Mouse (Mus musculus): ENCODE data around the gene Serping1.

Serping1 gene

DNA sequence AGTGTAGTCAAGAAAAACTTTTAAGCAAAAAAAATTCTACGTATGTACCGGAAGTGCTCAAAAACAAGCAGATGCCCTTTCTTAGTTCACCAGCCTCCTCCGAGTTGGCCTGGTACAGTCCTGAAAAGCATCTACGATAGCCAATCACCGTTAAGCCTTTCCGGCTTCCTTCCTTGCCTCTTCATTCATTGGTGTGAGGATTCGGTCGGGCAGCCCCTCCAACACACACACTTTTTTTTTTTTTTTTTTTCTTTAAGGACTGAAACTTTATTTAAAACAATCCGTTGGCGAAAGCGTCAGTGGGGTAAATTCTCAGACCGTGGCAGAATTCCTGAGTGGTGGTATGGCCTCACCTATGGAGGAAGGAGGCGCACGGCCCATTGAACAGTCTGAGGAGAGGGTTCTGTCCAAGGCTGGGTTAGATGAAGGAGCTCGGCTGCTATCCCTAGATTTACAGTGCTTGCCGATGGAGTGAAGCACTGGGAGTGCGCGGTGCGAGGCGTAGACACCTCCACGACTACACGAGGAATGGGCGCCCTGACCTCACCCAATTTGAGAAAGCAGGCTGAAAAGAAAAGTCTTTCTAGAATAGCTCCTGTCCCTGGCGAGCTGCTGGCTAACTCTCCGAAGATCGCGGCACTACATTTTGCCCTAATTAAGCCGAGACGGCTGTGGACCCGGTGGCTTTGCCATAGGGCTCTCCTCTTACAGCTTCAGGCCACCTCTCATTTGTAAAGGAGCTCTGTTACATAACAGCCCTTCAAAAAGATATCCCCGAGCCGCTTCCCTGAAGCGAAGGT is 59.5 kb downstream of the Serping1 start:
- peak in 1 of 2 experiments; percentile 62 for DNase-seq (ENCODE audit: low spot score in 2 of 2)
